ENCODE assay signal across 8 mouse cellular contexts in the genomic region with DNA sequence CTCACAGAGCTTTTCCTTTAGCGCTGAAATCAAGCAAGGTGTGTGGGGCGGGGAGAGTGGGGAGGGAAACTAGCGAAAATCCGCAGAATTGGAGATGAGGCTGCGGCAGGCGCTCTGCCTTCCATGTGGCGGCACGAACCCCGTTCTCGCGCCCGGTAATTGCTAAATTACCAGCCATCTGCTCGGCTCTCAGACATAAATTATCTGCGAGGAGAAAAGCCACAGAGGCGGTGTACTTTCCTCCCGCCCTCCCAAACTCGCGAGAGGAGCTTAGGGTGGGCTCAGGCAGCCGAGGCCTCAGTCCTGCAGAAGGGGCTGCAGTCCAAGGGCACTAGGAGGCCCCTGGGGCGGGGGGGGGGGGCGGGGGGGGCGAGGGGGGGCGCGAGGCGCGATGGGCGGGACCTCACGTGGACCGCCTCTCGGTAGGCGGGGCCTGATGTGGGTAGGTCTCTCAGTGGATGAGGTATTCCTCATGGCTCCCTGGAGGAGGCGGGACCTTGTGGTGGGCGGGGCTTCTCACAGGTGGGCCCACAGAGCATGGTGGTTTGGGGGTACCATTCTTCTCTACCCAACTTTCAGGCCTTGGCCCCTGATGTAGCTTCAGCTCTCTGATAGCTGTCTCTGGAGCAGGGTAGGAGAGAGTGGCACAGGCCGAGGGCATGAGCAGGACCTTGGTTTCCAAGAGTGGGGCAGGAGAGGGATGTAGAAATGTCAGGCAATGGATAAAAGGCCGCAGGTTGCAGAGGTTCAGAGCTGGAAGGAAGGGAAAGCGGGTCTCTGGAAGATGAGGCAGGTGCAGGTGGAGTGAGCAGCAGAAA. TPM values are rescaled to one million over a fixed set of nuclear protein-coding genes. Genes with fewer than 3 reads are reported as not detected.
DNase-seq lines count a peak whose midpoint lies in the region; ATAC-seq lines count a peak whose summit lies in the region.

No protein-coding gene starts in this region.

- peak; percentile 43 for ATAC-seq in midbrain, embryonic 16.5 days

- H3K4me1 ChIP-seq in heart, embryonic 10.5 days = peaks cover 13% of the 10 kb centered on the region
- peaks cover 22% of the 10 kb centered on the region for H3K4me1 ChIP-seq in embryonic facial prominence, embryonic 10.5 days
- peaks cover 16% of the 10 kb centered on the region for H3K4me1 ChIP-seq in midbrain, embryonic 16.5 days (ENCODE audit: control insufficient read depth, insufficient read depth, low read length)

- DNase-seq in heart, embryonic 10.5 days (ENCODE audit: low spot score) = no peak
- DNase-seq in heart, adult 11 months = no peak
- DNase-seq in ES-CJ7 (ENCODE audit: low read depth, low spot score) = peak; percentile 35
- peak; percentile 63 for DNase-seq in embryonic facial prominence, embryonic 10.5 days (ENCODE audit: low spot score)
- peak; percentile 80 for DNase-seq in layer of hippocampus, adult 9-11 months
- DNase-seq in thymus, postnatal 14 days = no peak
- DNase-seq in B cell, adult 2 months = no peak

- H3K27ac ChIP-seq in heart, embryonic 10.5 days = peak overlapping the region; percentile 47
- peak overlapping the region; percentile 69 for H3K27ac ChIP-seq in embryonic facial prominence, embryonic 10.5 days (replicated peaks)
- H3K27ac ChIP-seq in midbrain, embryonic 16.5 days (ENCODE audit: low read length) = peak overlapping the region; percentile 47

- peaks cover 89% of the 10 kb centered on the region for H3K27me3 ChIP-seq in heart, embryonic 10.5 days (ENCODE audit: insufficient read depth, poor library complexity, severe bottlenecking)
- peaks cover 89% of the 10 kb centered on the region for H3K27me3 ChIP-seq in embryonic facial prominence, embryonic 10.5 days (replicated peaks; ENCODE audit: low read depth, poor library complexity, severe bottlenecking)
- no peaks in the 10 kb centered on the region for H3K27me3 ChIP-seq in midbrain, embryonic 16.5 days (ENCODE audit: control insufficient read depth, insufficient read depth, low read depth, low read length)

- H3K9me3 ChIP-seq in heart, embryonic 10.5 days = no peaks in the 10 kb centered on the region
- no peaks in the 10 kb centered on the region for H3K9me3 ChIP-seq in embryonic facial prominence, embryonic 10.5 days
- no peaks in the 10 kb centered on the region for H3K9me3 ChIP-seq in midbrain, embryonic 16.5 days (replicated peaks; ENCODE audit: control insufficient read depth, low read length, poor library complexity, severe bottlenecking)

- H3K4me3 ChIP-seq in heart, embryonic 10.5 days = peak overlapping the region; percentile 53
- H3K4me3 ChIP-seq in embryonic facial prominence, embryonic 10.5 days = peak overlapping the region; percentile 52
- peak overlapping the region; percentile 28 for H3K4me3 ChIP-seq in midbrain, embryonic 16.5 days (ENCODE audit: low read depth, low read length)

- 14% methylated on average over 23 of the region's 36 CpGs for WGBS in heart, embryonic 10.5 days
- WGBS in embryonic facial prominence, embryonic 10.5 days = 9% methylated on average over 35 of the region's 36 CpGs
- 16% methylated on average over 28 of the region's 36 CpGs for WGBS in midbrain, embryonic 16.5 days

- H3K9ac ChIP-seq in midbrain, embryonic 16.5 days (ENCODE audit: low read depth, low read length) = peak overlapping the region; percentile 52

- peak overlapping the region; percentile 52 for H3K4me2 ChIP-seq in midbrain, embryonic 16.5 days (ENCODE audit: low read length)

- H3K36me3 ChIP-seq in heart, embryonic 10.5 days = no peaks in the 10 kb centered on the region
- H3K36me3 ChIP-seq in embryonic facial prominence, embryonic 10.5 days (replicated peaks) = no peaks in the 10 kb centered on the region
- no peaks in the 10 kb centered on the region for H3K36me3 ChIP-seq in midbrain, embryonic 16.5 days (ENCODE audit: control insufficient read depth, insufficient read depth, low read length)

RNA-seq across cellular contexts. Expression of gene Calcoco1, which starts 14.4 kb away (rescaled TPM):
- polyA plus RNA-seq in heart, embryonic 10.5 days (2016; fragmentation: Nextera tagmentation; extraction: Ambion mirVana) = 34.2 and 39.2 TPM in 2 replicates
- 33.9 and 36.4 TPM in 2 replicates for polyA plus RNA-seq in embryonic facial prominence, embryonic 10.5 days (2016; fragmentation: Nextera tagmentation; extraction: Ambion mirVana)
- polyA plus RNA-seq in midbrain, embryonic 16.5 days (2015; fragmentation: Nextera tagmentation; extraction: Ambion mirVana) = 38.3 and 38.7 TPM in 2 replicates

Comparison
In these comparisons a context has a peak if more than half of its experiments do, and no peak if none do; other contexts are left out.
1. DNase-seq: peak in ES-CJ7 (single experiment), embryonic facial prominence, embryonic 10.5 days (single experiment) and layer of hippocampus, adult 9-11 months (single experiment); none in heart, embryonic 10.5 days (single experiment), heart, adult 11 months (single experiment), thymus, postnatal 14 days (single experiment) and B cell, adult 2 months (0 of 2).
2. Peak in every context shown above with its lines, with median percentiles within 50 percentile points of each other: H3K27ac ChIP-seq and H3K4me3 ChIP-seq.